8 mouse cellular contexts compared by ENCODE assay signal in genomic region chr3:88296110-88296560, GRCm38 (mm10). TPM values are rescaled to one million over a fixed set of nuclear protein-coding genes. Genes with fewer than 3 reads are reported as not detected.
DNase-seq lines count a peak whose midpoint lies in the region; ATAC-seq and TF ChIP-seq lines count a peak whose summit lies in the region.

No protein-coding gene starts in this region.

- peaks cover 13% of the 10 kb centered on the region for H3K4me1 ChIP-seq in heart, embryonic 10.5 days
- peaks cover 3% of the 10 kb centered on the region for H3K4me1 ChIP-seq in thymus, adult 2 months (replicated peaks; ENCODE audit: control insufficient read depth, insufficient read depth, low read length)
- peaks cover 11% of the 10 kb centered on the region for H3K4me1 ChIP-seq in limb, embryonic 15.5 days

- intact Hi-C loops in heart, postnatal 36 days (cut with DNase I): loop anchor here (5.0 kb wide), 1 partner anchor 41 kb away; the partner anchor contains the start of genes Smg5 and Tmem79

- WGBS in heart, embryonic 10.5 days: under 1% methylated on average over 12 of the region's 12 CpGs
- WGBS in thymus, adult 2 months: under 1% methylated on average over 12 of the region's 12 CpGs
- 2% methylated on average over 12 of the region's 12 CpGs for WGBS in limb, embryonic 15.5 days

- H3K9me3 ChIP-seq in heart, embryonic 10.5 days: no peaks in the 10 kb centered on the region
- no peaks in the 10 kb centered on the region for H3K9me3 ChIP-seq in limb, embryonic 15.5 days

- peak overlapping the region; percentile 82 for H3K4me3 ChIP-seq in heart, embryonic 10.5 days
- peak overlapping the region; percentile 57 for H3K4me3 ChIP-seq in thymus, adult 2 months (ENCODE audit: control insufficient read depth, insufficient read depth, low read length)
- peak overlapping the region; percentile 70 for H3K4me3 ChIP-seq in limb, embryonic 15.5 days

- no peak for TF ChIP-seq CTCF in thymus, adult 2 months (IDR thresholded peaks at IDR 0.05; ENCODE audit: borderline replicate concordance, control insufficient read depth, extremely low read depth, insufficient read depth, low read length, poor library complexity)

- TF ChIP-seq POLR2A in thymus, adult 2 months (IDR thresholded peaks at IDR 0.05; ENCODE audit: control insufficient read depth, extremely low read depth, insufficient read depth, low read length, poor library complexity): no peak

- no peak for DNase-seq in heart, embryonic 10.5 days (ENCODE audit: low spot score)
- no peak for DNase-seq in heart, postnatal 36 days
- DNase-seq in thymus, adult 2 months: no peak
- no peak for DNase-seq in thymus, postnatal 36 days
- no peak for DNase-seq in adrenal gland, postnatal 10 days
- no peak for DNase-seq in cerebellum, postnatal 4 days (ENCODE audit: low spot score in 2 of 2)
- no peak for DNase-seq in frontal cortex, adult 2 months (ENCODE audit: extremely low spot score in 1 of 2, low spot score in 1 of 2)

- H3K36me3 ChIP-seq in heart, embryonic 10.5 days: peaks cover 27% of the 10 kb centered on the region
- peaks cover 15% of the 10 kb centered on the region for H3K36me3 ChIP-seq in thymus, adult 2 months (ENCODE audit: control insufficient read depth, insufficient read depth, low read length)
- peaks cover 19% of the 10 kb centered on the region for H3K36me3 ChIP-seq in limb, embryonic 15.5 days

- no peak for ATAC-seq in limb, embryonic 15.5 days (ENCODE audit: insufficient number of reproducible peaks, low FRiP score, low TSS enrichment, low read depth)

- no peaks in the 10 kb centered on the region for H3K27me3 ChIP-seq in heart, embryonic 10.5 days (ENCODE audit: insufficient read depth, poor library complexity, severe bottlenecking)
- no peaks in the 10 kb centered on the region for H3K27me3 ChIP-seq in thymus, adult 2 months (ENCODE audit: control insufficient read depth, insufficient read depth, low read length)
- H3K27me3 ChIP-seq in limb, embryonic 15.5 days: no peaks in the 10 kb centered on the region

- H3K4me2 ChIP-seq in limb, embryonic 15.5 days: peak overlapping the region; percentile 56

- peak overlapping the region; percentile 94 for H3K27ac ChIP-seq in heart, embryonic 10.5 days
- peak overlapping the region; percentile 90 for H3K27ac ChIP-seq in thymus, adult 2 months (ENCODE audit: control insufficient read depth, insufficient read depth, low read length)
- H3K27ac ChIP-seq in limb, embryonic 15.5 days: peak overlapping the region; percentile 94

- H3K9ac ChIP-seq in limb, embryonic 15.5 days: peak overlapping the region; percentile 54

RNA-seq across cellular contexts. Expression of gene Tsacc, which starts 0.7 kb away (rescaled TPM):
- polyA plus RNA-seq in heart, embryonic 10.5 days (2016; fragmentation: Nextera tagmentation; extraction: Ambion mirVana): 14.0 and 17.0 TPM in 2 replicates
- 1 to 10 TPM; 5.2 to 6.8 TPM for total RNA-seq in heart, postnatal 36 days (2021)
- 2.8 and 3.3 TPM in 2 replicates for polyA plus RNA-seq in thymus, adult 2 months (2012; rRNA removed)
- 9.9 and 12.0 TPM in 2 replicates for polyA plus RNA-seq in limb, embryonic 15.5 days (2015; fragmentation: Nextera tagmentation; extraction: Ambion mirVana)
- total RNA-seq in adrenal gland, postnatal 10 days (2021): 1 to 10 TPM; 7.9 to 8.3 TPM
- polyA plus RNA-seq in frontal cortex, adult 2 months (2012; rRNA removed): 4.2 and 5.1 TPM in 2 replicates

RNA-seq across cellular contexts. Expression of gene Cct3, which starts 0.8 kb away (rescaled TPM):
- polyA plus RNA-seq in heart, embryonic 10.5 days (2016; fragmentation: Nextera tagmentation; extraction: Ambion mirVana): 626 and 718 TPM in 2 replicates
- total RNA-seq in heart, postnatal 36 days (2021): 100 to 1,000 TPM; 164 to 174 TPM
- polyA plus RNA-seq in thymus, adult 2 months (2012; rRNA removed): 166 and 205 TPM in 2 replicates
- polyA plus RNA-seq in limb, embryonic 15.5 days (2015; fragmentation: Nextera tagmentation; extraction: Ambion mirVana): 440 and 451 TPM in 2 replicates
- 100 to 1,000 TPM; 249 to 260 TPM for total RNA-seq in adrenal gland, postnatal 10 days (2021)
- polyA plus RNA-seq in frontal cortex, adult 2 months (2012; rRNA removed): 141 and 157 TPM in 2 replicates

RNA-seq across cellular contexts. Expression of gene Gm38392, which starts 9.1 kb away (rescaled TPM):
- polyA plus RNA-seq in heart, embryonic 10.5 days (2016; fragmentation: Nextera tagmentation; extraction: Ambion mirVana): 0.29 and 0.43 TPM in 2 replicates
- total RNA-seq in heart, postnatal 36 days (2021): under 1 TPM; 0.33 to 0.43 TPM
- polyA plus RNA-seq in thymus, adult 2 months (2012; rRNA removed): 0.11 TPM in 1 of 2 replicates, not detected in the other
- 2.0 and 4.1 TPM in 2 replicates for polyA plus RNA-seq in limb, embryonic 15.5 days (2015; fragmentation: Nextera tagmentation; extraction: Ambion mirVana)
- total RNA-seq in adrenal gland, postnatal 10 days (2021): 1 to 10 TPM; 1.1 to 1.3 TPM
- not detected in 2 replicates for polyA plus RNA-seq in frontal cortex, adult 2 months (2012; rRNA removed)

RNA-seq across cellular contexts. Expression of gene Glmp, which starts 28.7 kb away (rescaled TPM):
- polyA plus RNA-seq in heart, embryonic 10.5 days (2016; fragmentation: Nextera tagmentation; extraction: Ambion mirVana): 164 and 179 TPM in 2 replicates
- 10 to 100 TPM; 87.9 to 88.4 TPM for total RNA-seq in heart, postnatal 36 days (2021)
- polyA plus RNA-seq in thymus, adult 2 months (2012; rRNA removed): 201 and 237 TPM in 2 replicates
- polyA plus RNA-seq in limb, embryonic 15.5 days (2015; fragmentation: Nextera tagmentation; extraction: Ambion mirVana): 198 and 199 TPM in 2 replicates
- total RNA-seq in adrenal gland, postnatal 10 days (2021): 100 to 1,000 TPM; 144 to 149 TPM
- polyA plus RNA-seq in frontal cortex, adult 2 months (2012; rRNA removed): 88.0 and 91.7 TPM in 2 replicates

RNA-seq across cellular contexts. Expression of gene Tmem79, which starts 39.8 kb away (rescaled TPM):
- polyA plus RNA-seq in heart, embryonic 10.5 days (2016; fragmentation: Nextera tagmentation; extraction: Ambion mirVana): 2.5 and 2.6 TPM in 2 replicates
- 1 to 10 TPM; 1.1 to 2.1 TPM for total RNA-seq in heart, postnatal 36 days (2021)
- 8.9 and 10.4 TPM in 2 replicates for polyA plus RNA-seq in thymus, adult 2 months (2012; rRNA removed)
- 36.0 and 37.2 TPM in 2 replicates for polyA plus RNA-seq in limb, embryonic 15.5 days (2015; fragmentation: Nextera tagmentation; extraction: Ambion mirVana)
- total RNA-seq in adrenal gland, postnatal 10 days (2021): 10 to 100 TPM; 15.1 to 17.7 TPM
- polyA plus RNA-seq in frontal cortex, adult 2 months (2012; rRNA removed): 0.64 and 0.78 TPM in 2 replicates
